Mouse (Mus musculus): ENCODE data around the gene Slco3a1. TPM values are rescaled to one million over a fixed set of nuclear protein-coding genes. Genes with fewer than 3 reads are reported as not detected.

Gene Slco3a1
- total and polyA plus RNA-seq, 2 experiments = 2.1 to 4.3 TPM

DNA sequence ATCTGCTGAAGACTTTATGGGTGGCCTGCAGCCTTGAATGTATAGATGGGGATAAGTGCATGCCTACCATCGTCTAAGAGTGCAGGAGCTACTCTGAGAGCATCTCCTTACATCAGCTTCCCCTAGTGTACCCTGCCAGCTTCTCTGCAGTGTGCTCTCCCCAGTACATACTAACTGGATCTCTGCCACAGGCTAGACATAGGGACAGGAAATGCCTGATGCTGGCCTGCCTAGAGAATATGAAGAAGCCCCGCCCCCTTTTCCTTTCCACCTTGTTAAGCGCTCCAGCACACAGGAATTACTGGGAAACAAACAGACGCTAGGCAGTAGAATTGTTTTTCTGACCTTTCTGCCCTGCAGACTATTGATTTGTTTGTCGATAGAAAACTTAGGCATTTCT is 230.9 kb downstream of the Slco3a1 start:
- no peaks in the 10 kb centered on the region for H3K79me2 ChIP-seq (ENCODE audit: control insufficient read depth, insufficient read depth, low read length)
- H3K4me3 ChIP-seq (ENCODE audit: insufficient read depth, low read depth, low read length) = no peak overlapping the region
- no peaks in the 10 kb centered on the region for H3K4me1 ChIP-seq (ENCODE audit: control insufficient read depth, insufficient read depth, low read length)
- H3K27ac ChIP-seq (replicated peaks; ENCODE audit: insufficient read depth, low read depth, low read length) = no peak overlapping the region
- H3K27me3 ChIP-seq (ENCODE audit: control insufficient read depth, insufficient read depth, low read length) = no peaks in the 10 kb centered on the region
- no peaks in the 10 kb centered on the region for H3K36me3 ChIP-seq (ENCODE audit: control insufficient read depth, insufficient read depth, low read length)
- no peak for DNase-seq (ENCODE audit: extremely low read depth, low read depth, low spot score)
- TF ChIP-seq CTCF (IDR thresholded peaks at IDR 0.05; ENCODE audit: low read depth, low read length) = no peak
- TF ChIP-seq POLR2A (IDR thresholded peaks at IDR 0.05; ENCODE audit: extremely low read depth, insufficient read depth, low read length) = no peak
- no peak overlapping the region for H3K9ac ChIP-seq (ENCODE audit: low read depth, low read length)
- WGBS = 36% methylated on average over 5 of the region's 5 CpGs

DNA sequence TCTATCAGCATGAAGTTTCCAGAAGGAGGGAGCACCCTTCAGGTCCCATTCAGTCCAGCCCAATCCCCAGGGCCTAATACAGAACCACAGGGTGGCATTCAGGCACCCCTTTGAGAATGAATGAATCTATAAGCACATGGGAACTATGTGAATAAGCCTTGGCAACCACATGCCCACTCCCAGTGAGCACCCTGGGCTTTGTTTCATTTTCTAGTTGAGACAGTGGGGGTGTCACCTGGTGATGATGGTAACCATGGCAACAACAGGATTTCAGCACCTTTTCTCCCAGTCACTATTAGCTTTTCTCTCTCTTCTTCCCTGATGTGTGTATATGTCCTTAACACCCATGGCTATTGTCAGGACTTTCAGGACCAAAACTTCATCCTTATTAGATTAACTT is 231.4 kb downstream of the Slco3a1 start:
- H3K9ac ChIP-seq (ENCODE audit: low read depth, low read length) = no peak overlapping the region
- H3K36me3 ChIP-seq (ENCODE audit: control insufficient read depth, insufficient read depth, low read length) = no peaks in the 10 kb centered on the region
- H3K27me3 ChIP-seq (ENCODE audit: control insufficient read depth, insufficient read depth, low read length) = no peaks in the 10 kb centered on the region
- H3K27ac ChIP-seq (replicated peaks; ENCODE audit: insufficient read depth, low read depth, low read length) = no peak overlapping the region
- no peak overlapping the region for H3K4me3 ChIP-seq (ENCODE audit: insufficient read depth, low read depth, low read length)
- DNase-seq (ENCODE audit: extremely low read depth, low read depth, low spot score) = no peak
- TF ChIP-seq POLR2A (IDR thresholded peaks at IDR 0.05; ENCODE audit: extremely low read depth, insufficient read depth, low read length) (no peak), CTCF (IDR thresholded peaks at IDR 0.05; ENCODE audit: low read depth, low read length) (no peak)
- H3K79me2 ChIP-seq (ENCODE audit: control insufficient read depth, insufficient read depth, low read length) = no peaks in the 10 kb centered on the region
- H3K4me1 ChIP-seq (ENCODE audit: control insufficient read depth, insufficient read depth, low read length) = no peaks in the 10 kb centered on the region

DNA sequence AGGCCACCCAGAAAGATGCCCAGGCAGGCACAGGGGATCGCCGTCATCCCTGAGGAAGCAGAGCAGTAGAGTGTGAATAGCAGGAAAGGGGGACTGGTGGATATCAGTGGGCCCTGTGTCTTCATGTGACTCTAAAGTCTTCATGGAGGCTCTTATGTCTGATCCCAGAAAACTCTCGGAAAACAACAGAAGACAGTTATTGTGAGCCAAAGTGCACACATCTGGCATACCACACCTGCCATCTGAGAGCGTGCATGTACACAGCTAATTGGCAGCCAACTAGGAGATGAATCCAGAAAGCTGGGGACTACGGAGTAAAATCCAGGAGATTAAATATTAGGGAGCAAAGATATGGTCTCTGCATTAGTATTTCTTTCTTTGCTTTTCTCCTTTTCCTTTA is 233.9 kb downstream of the Slco3a1 start:
- Histone ChIP-seq H3K27ac (replicated peaks; ENCODE audit: insufficient read depth, low read depth, low read length) (no peak overlapping the region), H3K9ac (ENCODE audit: low read depth, low read length) (no peak overlapping the region), H3K27me3 (ENCODE audit: control insufficient read depth, insufficient read depth, low read length) (no peaks in the 10 kb centered on the region), H3K36me3 (ENCODE audit: control insufficient read depth, insufficient read depth, low read length) (no peaks in the 10 kb centered on the region), H3K4me1 (ENCODE audit: control insufficient read depth, insufficient read depth, low read length) (no peaks in the 10 kb centered on the region), H3K79me2 (ENCODE audit: control insufficient read depth, insufficient read depth, low read length) (no peaks in the 10 kb centered on the region), H3K4me3 (ENCODE audit: insufficient read depth, low read depth, low read length) (no peak overlapping the region)
- no peak for TF ChIP-seq POLR2A (IDR thresholded peaks at IDR 0.05; ENCODE audit: extremely low read depth, insufficient read depth, low read length)
- no peak for TF ChIP-seq CTCF (IDR thresholded peaks at IDR 0.05; ENCODE audit: low read depth, low read length)
- no peak for DNase-seq (ENCODE audit: extremely low read depth, low read depth, low spot score)
- 91% methylated on average over 5 of the region's 5 CpGs for WGBS

DNA sequence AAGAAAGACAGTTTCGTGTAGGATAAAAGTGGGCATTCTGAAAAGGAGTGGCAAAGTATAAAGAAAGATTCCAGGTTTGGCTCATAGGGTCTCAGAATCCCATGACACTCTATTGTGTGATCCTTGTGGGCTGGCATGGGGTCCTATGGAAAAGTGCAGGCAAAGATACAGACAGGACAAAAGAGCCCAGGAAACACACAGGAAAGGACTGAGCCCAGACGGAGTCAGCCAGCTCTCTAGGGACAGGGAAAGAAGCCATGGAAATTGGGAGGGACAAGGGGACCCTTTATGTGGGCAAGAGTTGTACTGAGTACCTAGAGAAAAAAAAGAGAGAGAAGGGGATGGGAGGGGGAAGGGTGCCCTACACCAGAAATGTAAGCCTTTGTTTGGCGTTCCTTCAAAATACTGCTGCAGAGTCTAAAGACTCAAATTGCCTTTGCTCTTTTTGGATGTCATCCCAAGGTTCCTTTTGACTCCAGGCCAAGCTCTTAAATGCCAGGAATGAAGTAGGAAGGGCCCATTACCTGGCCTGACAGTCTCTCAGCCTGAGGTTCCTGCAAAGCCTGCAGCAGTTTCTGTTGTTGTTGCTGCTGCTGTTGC is 238.6 kb downstream of the Slco3a1 start:
- Histone ChIP-seq H3K79me2 (ENCODE audit: control insufficient read depth, insufficient read depth, low read length) (no peaks in the 10 kb centered on the region), H3K27ac (replicated peaks; ENCODE audit: insufficient read depth, low read depth, low read length) (no peak overlapping the region), H3K36me3 (ENCODE audit: control insufficient read depth, insufficient read depth, low read length) (no peaks in the 10 kb centered on the region)

DNA sequence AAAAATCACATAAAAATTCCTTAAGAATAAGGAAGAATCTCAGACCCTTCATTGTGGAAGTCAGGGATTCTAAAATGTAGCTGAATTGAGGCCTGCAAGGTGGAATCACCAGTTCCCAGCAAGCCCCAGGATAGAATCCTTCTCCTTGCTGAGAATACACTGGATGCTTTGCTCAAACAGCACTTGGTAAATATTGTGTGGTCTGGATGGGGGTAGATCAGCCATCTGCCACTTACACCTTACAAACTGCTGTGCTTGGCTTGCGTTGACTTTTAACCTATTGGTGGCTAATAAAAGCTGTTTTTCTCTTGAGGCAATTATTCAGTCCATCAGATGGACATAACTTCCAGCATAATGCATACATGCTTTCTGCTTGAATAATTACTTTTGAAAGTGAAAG is 240.3 kb downstream of the Slco3a1 start:
- TF ChIP-seq POLR2A (IDR thresholded peaks at IDR 0.05; ENCODE audit: extremely low read depth, insufficient read depth, low read length) (no peak), CTCF (IDR thresholded peaks at IDR 0.05; ENCODE audit: low read depth, low read length) (no peak)
- Histone ChIP-seq H3K9ac (ENCODE audit: low read depth, low read length) (no peak overlapping the region), H3K79me2 (ENCODE audit: control insufficient read depth, insufficient read depth, low read length) (no peaks in the 10 kb centered on the region), H3K36me3 (ENCODE audit: control insufficient read depth, insufficient read depth, low read length) (no peaks in the 10 kb centered on the region), H3K27ac (replicated peaks; ENCODE audit: insufficient read depth, low read depth, low read length) (no peak overlapping the region), H3K27me3 (ENCODE audit: control insufficient read depth, insufficient read depth, low read length) (no peaks in the 10 kb centered on the region), H3K4me3 (ENCODE audit: insufficient read depth, low read depth, low read length) (no peak overlapping the region), H3K4me1 (ENCODE audit: control insufficient read depth, insufficient read depth, low read length) (no peaks in the 10 kb centered on the region)
- DNase-seq (ENCODE audit: extremely low read depth, low read depth, low spot score) = no peak
- 74% methylated on average over 1 of the region's 1 CpGs for WGBS

More for the DNA sequence above, 238.6 kb downstream of the Slco3a1 start:
- TF ChIP-seq CTCF (IDR thresholded peaks at IDR 0.05; ENCODE audit: low read depth, low read length) (no peak), POLR2A (IDR thresholded peaks at IDR 0.05; ENCODE audit: extremely low read depth, insufficient read depth, low read length) (no peak)
- WGBS = 87% methylated on average over 3 of the region's 3 CpGs
- DNase-seq (ENCODE audit: extremely low read depth, low read depth, low spot score) = peak; percentile 5
- Histone ChIP-seq H3K27me3 (ENCODE audit: control insufficient read depth, insufficient read depth, low read length) (no peaks in the 10 kb centered on the region), H3K9ac (ENCODE audit: low read depth, low read length) (no peak overlapping the region), H3K4me1 (ENCODE audit: control insufficient read depth, insufficient read depth, low read length) (no peaks in the 10 kb centered on the region), H3K4me3 (ENCODE audit: insufficient read depth, low read depth, low read length) (no peak overlapping the region)

DNA sequence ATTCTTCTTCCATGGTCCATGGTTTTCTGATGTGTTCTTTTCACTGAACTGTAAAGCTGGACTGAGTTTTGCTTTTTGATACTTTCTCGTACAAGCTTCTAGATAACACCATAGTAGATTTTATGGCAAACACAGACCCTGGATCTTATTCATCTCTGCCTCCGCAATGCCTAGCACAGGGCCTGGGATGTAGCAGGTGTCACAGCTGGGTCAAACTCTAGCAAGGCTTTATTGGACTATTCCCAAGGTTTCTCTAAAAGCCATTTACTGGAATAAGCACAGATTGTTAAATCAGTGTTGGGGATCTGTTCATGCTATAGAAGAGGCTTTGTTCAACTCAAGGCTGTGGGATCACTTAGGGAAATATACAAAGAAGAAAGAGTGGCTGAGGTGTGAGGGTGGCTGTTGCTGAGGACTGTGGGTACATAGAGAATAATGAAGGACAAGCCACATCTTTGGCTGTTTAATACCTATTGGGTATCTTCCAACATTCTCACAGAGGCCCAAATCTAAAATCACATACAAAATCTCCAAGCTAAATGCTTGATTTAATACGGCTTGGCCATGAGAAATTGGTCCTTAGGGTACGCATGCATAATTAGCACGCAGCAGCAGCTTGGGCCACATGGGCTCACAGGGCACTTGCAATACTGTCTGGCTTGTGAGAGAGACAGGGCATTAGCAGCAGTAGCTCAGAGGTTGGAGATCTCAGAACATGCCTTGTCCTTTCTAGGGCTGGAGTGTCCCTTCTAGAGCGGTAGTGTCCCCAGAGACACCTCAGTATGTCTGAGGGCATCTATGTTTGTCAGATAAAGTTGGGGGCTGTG is 241.1 kb downstream of the Slco3a1 start:
- no peaks in the 10 kb centered on the region for H3K79me2 ChIP-seq (ENCODE audit: control insufficient read depth, insufficient read depth, low read length)
- H3K4me1 ChIP-seq (ENCODE audit: control insufficient read depth, insufficient read depth, low read length) = no peaks in the 10 kb centered on the region
- H3K9ac ChIP-seq (ENCODE audit: low read depth, low read length) = no peak overlapping the region
- H3K27ac ChIP-seq (replicated peaks; ENCODE audit: insufficient read depth, low read depth, low read length) = no peak overlapping the region
- no peak for DNase-seq (ENCODE audit: extremely low read depth, low read depth, low spot score)
- H3K27me3 ChIP-seq (ENCODE audit: control insufficient read depth, insufficient read depth, low read length) = no peaks in the 10 kb centered on the region
- WGBS = 94% methylated on average over 6 of the region's 6 CpGs
- H3K4me3 ChIP-seq (ENCODE audit: insufficient read depth, low read depth, low read length) = no peak overlapping the region
- H3K36me3 ChIP-seq (ENCODE audit: control insufficient read depth, insufficient read depth, low read length) = no peaks in the 10 kb centered on the region
- no peak for TF ChIP-seq POLR2A (IDR thresholded peaks at IDR 0.05; ENCODE audit: extremely low read depth, insufficient read depth, low read length)
- no peak for TF ChIP-seq CTCF (IDR thresholded peaks at IDR 0.05; ENCODE audit: low read depth, low read length)

Measured in liver, adult 2 months (tissue).